Mouse (Mus musculus): ENCODE data around the gene Lrrc8d.

Gene Lrrc8d

DNA sequence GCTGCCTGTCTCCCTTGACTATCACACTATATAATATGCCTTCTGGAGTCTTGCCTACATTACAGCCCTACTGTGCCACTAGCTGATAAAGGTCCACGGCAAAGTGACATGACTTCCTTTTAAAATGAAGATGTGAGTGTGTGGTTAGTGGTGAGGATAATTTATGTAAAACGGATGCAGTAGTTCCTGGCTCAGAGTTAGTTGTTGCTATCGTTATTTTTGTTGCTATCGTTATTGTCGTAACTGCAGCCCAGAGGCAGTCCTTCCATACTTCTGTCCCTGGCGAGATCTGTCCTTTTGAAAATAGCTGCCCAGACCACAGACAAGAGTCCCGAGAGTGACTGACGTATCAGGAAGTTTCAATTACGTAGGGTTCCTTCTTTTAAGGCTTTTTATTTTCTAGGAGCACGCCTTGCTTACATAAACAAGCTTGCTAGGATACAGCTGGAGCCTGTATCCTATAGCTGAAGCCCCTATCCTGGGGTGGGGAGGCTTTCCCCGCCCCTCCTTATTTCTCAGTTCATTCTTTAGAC is 18.4 kb downstream of the Lrrc8d start:
- DNase-seq, result no peak

DNA sequence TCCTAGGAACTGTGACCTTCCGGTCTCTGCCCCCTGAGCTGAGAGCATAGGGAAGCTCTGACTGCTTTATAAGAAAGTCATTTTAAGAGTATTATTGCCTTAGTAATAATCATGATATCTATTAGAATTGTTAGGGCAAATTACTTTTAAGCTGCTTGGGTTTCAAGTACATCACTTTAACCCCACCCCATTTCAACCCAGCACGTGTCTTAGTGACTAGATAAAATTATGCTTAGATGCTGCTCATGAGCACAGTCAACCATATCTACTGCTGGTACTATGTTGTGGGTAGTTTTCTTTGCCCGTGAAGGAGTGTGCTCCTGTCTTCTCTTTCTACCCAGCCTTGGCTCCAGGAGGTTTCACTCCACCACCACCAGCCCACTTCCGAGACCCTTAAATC is 21.5 kb downstream of the Lrrc8d start:
- no peak for DNase-seq

DNA sequence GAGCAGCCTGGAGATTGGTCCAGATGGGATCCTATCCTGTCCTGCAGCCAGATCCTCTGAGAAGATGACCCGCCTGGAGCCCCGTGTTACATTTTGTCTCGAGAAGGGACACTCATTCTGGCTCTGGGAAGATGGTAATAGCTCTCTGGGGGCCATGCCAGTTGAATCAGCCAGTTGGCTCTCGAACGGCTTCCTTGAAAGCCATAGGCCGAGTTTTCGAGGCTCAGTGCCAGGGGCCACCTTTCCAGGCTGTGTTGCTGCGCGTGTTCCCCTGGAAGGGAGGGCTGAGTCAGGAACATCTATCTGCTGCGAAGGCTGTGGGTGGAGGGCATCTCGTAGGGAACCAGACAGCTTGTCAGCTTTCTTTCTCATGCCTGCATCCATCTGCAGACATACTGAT is 23.0 kb downstream of the Lrrc8d start:
- no peak for DNase-seq

DNA sequence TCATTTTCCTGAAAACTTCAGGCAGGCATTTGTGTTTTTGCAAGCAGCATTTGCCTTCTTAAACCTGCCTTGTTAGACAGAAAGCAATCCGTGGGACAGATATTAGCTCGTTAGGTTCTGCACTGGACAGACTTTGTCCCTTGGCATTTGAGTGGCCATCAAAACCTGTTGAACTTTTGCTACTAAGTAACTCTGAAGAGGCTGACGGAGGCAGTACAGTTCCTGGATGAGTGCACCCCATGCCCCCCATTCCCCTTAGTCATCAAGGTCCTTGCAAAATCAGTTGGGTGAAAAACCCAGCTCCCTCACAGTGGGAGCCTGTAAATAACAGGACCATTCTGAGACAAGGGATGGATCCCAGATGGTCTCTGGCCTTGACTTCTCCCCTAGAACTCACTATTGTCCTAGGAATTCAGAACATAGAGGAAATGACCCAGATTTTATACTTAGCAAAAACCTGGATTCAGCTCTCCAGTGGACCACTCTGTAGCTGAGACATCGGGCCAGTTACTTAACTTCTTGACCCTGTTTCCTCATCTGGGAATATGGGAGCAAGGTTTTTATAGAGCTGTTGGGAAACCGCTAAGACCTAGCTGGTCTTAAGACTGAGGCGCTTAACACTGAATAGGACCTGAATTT is 30.5 kb downstream of the Lrrc8d start:
- no peak for DNase-seq

DNA sequence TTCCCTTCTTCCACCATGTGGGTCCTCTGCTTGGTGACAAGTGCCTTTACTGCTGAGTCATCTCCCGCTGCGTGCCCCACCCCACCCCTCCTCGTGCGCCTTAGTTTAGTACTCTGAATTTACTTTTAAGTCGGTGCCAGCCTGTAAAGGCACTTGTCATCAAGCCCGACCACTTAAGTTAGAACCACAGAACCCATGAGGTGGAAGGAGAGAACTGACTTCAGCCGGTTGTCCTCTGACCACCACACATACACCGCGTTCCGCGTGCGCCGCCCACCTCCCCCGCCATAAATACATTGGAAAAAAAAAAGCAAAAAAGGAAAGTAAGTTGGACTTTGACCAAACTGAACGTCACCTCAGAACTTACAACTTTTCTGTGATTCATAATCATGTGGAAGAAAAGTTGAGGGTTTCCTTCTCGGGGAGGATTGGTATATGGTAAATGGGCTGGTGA is 31.4 kb downstream of the Lrrc8d start:
- no peak for DNase-seq

DNA sequence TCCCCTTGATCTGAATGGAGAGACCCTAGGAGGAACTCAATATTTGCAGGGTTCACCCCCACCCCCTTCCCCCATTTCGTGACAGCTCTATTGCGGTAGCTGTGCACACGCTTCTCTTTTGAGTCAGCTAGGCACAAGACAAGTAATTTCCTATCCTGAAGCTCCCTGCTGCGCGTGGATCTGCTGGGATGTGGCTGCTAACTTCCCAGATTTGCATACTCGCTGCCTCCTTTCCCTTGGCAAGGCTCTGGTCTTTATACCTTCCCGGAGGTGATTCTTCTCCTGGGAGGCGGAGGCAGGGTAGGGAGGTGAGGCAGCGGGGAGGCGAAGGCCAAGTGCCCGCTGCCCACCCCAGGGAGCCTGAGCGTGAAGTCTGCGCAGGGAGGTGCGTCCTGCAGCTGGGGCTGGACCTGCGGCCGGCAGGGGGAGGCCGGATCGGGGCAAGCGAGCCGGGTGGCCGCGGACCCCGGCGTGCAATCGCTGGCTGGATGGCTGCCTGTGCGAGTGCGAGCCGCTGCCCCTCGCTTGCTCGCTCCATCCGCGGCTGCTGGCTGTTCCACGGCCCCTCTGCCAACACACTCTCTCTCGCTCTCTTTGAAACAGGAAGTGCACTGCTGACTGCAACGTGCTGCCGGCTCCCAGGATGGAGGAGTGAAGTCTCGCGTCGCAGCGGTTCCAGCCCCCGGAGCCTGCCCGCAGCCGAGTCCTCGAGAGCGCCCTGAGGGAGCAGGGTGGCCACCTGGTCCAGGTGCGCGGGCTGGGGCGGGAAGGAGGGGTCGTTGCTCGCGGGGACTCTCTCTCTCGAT is 32.1 kb downstream of the Lrrc8d start:
- peak; percentile 60 to 62 for DNase-seq

DNA sequence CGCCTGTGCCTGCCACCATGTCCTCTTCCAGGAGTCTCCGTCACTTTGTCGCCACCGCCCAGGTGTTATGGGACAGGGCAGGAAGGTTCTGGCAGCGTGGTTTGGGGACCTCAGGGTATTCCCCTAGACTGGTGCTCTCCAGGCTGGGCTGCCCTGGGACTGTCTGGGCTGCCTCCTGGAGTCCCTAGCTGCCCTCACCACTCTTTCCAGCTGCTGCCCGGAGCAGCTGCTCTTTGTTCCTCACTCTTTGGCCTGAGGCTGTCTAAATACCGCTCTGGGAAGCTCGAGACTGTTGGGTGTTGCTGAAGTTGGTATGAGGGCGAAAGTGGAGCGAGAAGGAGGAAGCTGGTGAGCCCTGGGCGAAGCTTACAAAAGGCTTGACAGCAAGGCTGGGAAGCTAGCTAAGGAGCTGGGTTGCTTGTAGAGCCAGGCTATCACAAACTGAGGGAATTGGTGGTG is 32.7 kb downstream of the Lrrc8d start:
- DNase-seq, result no peak

DNA sequence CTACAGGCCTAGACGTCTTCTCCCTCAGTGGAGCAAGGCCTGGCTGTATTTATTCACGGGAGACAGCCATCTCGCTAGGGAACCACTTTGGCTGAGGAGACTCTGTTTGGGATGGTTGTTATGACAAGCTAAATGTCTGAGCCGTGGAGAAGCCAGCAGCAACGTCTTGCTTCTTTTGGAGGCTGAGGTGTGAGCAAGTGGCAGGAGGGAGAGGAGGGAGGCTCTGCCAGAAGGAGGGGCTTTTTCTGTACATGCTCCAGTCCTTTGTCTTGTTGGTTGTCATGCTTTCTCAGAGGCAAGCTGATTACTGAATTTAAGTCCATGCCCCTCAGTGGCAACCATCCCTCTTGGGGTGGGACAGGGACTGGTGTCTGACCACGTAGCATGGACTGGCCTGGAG is 33.5 kb downstream of the Lrrc8d start:
- DNase-seq, result no peak

DNA sequence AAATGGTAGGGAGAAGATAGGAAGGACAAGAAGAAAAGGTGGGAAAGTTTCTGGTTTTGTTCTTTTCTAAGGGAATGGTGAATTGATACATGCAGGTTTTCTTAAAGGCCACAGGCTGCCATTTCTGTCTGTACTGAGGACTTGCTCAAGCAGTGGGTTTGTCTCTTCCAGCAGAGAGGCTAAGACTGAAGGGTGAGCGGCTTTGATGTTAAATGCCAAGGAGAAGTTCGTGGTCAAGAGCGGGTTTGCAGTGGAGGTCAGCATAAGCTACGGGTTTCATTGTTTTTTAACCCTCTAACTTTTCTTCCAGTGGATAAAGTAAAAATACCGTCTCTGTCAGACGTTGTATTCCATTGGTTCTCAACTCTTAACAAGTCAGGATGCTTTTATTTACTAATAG is 36.6 kb downstream of the Lrrc8d start:
- DNase-seq, result no peak

DNA sequence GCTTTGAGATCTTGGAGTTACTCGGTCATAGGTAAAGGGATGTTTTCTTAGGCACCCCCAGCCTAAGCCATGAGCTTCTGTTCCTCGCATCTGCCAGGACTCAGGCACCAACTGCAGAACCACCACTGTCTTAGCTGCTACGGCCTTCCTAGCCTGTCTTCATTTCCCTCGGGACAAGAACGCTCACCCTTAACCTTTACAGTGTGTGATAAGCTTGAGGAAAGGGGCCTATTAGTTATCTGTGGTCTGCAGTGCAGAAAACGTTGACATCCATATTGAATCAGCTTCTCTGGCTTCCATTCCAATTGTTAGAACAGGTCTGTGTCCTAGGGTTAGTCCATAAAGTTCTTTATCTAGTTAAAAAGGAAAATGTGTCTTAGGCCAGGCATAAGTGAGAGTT is 37.4 kb downstream of the Lrrc8d start:
- DNase-seq, result no peak

DNA sequence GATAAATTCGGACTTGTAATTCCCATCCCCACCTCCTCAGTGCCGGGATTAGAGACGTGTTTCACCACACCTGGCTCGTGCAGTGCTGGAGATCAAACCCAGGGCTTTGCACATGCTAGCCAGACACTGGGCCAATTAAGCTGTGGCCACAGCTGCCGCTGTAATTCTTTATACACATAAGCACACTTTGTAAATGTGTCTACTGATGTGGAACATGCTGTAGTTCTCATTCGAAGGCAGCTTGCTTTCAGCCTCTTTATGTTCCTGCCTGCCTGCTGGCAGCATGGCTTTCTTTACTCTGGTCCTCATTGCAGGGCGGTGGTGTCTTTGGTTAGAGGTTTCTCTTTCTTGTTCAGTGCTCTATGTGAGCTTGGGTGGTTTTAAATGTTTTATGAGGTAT is 40.7 kb downstream of the Lrrc8d start:
- no peak for DNase-seq

DNA sequence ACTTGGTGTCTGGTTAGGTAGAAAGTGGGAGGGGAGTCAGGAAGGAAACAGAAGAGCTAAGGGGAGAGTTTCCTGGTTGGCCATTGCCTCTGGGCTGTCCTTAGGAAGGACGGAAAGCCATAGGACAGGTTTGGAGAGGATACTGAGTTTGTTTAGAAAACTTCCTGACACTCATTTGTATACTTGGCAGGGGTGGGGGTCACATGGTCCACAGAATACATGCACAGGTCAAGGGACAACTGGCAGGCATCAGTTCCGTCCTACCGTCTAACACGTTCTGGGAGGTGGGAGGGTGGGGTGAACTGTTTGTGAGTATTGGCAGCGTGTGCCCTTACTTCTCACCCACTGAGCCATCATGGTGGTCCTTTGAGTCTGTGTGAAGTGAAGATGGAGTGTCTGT is 42.9 kb downstream of the Lrrc8d start:
- DNase-seq, result no peak

DNA sequence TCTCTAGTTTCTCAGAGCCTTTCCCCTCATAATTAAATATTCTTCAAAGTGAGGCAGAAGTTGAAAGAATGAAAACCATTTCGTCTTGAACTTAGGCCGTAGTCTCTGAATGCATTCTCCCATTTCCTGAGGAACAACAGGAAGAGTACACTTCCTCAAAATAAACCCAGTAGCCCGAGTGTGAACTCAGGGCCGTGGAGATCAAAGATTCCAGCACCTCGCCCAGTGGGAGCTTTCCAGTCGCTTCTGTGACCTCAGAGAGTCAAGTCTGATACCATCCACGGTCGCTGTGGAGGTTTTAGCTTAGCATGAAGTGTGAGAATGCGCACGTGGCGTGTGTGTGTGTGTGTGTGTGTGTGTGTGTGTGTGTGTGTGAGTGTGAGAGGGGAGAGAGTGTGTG is 45.6 kb downstream of the Lrrc8d start:
- DNase-seq, result no peak

DNA sequence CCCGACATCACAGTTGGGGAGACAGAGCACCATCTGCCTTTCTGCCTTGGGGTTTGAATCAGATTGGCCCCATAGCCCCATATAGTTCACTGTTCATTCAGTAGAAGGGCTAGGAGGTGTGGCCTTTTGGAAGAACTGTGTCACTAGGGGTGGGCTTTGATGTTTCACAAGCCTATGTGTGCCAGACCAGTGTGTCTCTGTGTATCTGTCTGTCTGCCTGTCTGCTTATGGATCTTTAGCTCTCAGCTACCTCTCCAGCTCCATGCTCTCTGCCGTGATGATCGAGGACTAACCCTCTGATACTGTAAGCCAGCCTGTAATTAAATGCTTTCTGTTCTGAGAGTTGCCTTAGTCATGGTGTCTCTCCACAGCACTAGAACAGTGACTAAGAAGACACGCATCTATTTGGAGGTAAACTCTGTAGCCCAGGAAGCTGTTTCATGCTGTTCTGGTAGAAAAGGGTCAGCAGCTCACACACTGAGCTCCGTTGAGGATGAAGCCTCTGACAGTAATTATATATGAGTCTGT is 46.2 kb downstream of the Lrrc8d start:
- no peak for DNase-seq

DNA sequence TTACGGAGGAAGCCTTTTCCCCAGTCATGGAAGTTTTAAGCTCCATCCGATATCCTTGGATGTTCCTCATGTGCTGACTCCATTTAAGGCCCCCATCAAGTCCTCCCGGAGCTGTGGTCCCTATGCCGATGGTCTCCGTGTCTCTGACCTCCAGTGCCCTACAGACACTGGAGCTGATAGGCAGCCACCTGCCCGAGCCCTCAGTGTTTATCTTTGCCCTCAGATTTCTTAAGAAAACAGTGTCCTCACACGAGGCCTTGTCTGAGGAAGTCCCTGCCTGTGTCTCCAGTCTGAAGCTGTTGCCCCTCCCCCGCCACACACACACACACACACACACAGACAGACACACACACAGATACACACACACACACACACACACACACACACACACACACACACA is 55.0 kb downstream of the Lrrc8d start:
- no peak for DNase-seq

DNA sequence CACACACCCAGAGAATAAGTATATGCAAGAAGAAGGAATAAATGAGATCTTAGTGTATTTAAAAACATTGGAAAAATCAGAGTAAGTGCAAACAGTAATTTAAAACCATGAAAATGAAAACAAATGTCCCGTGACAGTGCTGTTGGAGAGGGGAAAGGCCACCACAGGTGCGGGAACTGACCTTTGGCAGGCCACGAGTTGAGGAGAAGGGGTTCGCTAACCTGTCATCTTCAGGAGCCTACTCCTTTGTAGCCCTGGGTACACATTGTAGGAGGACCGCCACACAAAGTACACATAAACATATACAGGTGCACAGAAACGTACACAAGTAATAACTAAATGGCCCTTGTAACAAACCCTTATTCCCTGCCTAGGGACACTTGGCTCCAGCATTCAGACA is 55.7 kb downstream of the Lrrc8d start:
- no peak for DNase-seq

DNA sequence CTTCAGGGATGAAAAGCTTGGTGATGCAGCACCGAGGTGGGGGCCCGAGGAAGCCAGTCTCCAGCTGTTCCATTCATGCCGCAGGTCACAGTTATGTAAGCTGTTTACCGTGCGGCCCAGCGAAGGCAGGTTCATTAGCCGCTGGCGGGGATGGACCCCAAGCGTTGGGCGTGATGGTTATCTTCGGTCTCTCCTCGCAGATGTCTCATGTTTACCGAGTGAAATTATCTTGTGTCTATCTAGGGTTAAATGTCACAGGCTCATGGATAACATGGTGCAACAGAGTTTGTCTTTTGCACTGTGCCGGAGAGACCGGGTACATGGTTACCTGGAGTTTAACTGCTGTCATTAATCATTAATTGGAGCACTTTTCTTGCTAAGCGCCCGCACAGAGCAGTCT is 58.2 kb downstream of the Lrrc8d start:
- DNase-seq, result no peak

DNA sequence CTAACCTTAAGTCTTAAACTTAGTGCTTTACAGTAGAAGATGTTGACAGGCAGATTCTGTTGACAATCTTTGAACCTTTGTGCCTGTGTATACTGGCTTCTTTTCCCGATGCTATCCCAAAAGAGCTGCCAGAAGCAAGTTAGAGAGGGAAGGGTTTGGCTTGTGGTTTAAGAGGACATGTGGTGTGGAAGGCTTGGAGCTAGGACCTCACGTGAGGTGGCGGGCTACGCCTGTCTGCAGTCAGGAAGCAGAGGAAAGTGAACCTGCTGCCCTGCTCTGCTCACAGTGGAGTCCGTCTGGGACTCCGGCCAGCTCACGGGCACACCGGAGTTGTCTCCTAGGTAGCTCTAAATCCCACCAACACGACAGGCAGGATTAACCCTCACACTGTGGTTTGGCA is 59.1 kb downstream of the Lrrc8d start:
- DNase-seq, result no peak

DNA sequence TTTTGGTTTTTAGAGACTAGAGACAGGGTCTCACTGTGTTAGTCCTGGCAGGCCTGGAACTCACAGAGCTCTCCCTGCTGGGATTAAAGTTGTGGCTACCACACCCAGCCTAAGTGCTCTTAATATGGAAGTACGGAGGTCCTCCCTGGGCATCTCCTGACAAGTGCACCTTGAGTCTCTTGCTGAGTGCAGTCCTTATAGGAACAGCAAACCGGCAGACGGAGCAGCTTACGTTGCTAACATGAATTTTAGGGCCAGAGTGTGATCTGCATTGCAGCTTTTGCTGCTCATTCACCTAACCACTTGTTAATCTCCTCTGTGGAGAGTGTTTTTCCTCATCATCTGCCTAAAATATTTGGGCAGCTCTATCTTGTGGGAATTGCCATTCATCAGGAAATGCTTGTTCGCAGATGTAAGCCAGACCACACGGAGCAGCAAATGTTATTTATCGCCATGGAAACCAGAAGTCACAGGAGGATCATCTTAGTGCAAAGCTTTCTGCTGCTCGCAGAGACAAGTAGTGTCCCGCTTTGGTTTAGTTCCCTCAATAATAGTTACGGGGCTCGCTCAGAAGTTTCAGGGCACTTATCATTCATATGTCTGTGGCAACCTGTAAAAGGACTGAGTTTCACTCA is 62.2 kb downstream of the Lrrc8d start:
- no peak for DNase-seq

DNA sequence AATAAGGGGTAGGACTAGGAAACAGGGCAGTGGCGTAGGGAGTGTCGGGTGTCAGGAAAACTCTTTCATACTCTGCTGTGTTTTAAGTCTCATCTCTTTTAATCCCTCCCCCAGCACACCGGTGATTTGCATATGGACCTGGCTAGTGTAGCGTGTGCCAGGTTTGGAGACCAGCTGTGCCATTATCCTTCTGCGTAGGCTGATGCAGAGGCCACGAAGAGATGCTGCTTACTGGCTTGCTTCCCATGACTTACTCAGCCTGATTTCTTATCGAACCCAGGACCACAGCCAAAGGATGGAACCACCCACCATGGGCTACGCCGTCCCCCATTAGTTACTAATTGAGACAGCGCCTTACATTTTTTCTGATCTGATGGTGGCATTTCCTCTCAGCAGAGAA is 64.6 kb downstream of the Lrrc8d start:
- no peak for DNase-seq

DNA sequence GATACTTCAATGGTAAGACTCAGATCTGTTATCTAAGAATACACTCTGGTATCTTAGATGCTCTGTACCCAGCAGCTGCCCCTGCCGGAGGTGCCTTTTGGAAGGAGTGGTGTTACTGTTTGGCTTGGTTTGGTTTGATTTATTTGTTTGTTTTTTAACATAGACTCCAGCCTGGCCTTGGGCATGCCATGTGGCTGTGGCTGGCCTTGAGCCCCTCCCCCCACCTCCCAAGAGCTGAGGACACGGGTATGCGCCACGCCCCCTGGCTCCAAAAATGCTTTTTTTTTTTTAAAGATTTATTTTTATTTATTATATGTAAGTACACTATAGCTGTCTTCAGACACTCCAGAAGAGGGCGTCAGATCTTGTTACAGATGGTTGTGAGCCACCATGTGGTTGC is 65.6 kb downstream of the Lrrc8d start:
- DNase-seq, result no peak

DNA sequence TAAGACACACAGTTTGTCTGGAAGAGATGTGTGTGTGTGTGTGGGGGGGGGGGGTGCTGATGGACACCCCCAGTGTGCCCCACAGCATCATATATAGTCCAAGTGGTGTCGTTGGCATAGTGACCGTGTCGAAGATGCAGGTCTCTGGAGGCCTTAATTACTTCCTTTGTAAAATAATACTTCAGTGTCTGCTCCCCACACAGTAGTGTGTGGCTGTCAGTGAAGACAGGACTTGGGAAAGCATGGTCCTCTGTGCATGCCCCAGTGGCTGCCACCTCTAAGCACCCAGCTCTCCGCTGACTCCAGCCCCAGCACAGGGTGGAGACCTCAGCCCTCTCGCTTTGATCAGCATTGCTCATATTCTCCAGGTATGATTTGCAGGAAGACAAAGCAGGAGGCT is 76.6 kb downstream of the Lrrc8d start:
- no peak for DNase-seq

DNA sequence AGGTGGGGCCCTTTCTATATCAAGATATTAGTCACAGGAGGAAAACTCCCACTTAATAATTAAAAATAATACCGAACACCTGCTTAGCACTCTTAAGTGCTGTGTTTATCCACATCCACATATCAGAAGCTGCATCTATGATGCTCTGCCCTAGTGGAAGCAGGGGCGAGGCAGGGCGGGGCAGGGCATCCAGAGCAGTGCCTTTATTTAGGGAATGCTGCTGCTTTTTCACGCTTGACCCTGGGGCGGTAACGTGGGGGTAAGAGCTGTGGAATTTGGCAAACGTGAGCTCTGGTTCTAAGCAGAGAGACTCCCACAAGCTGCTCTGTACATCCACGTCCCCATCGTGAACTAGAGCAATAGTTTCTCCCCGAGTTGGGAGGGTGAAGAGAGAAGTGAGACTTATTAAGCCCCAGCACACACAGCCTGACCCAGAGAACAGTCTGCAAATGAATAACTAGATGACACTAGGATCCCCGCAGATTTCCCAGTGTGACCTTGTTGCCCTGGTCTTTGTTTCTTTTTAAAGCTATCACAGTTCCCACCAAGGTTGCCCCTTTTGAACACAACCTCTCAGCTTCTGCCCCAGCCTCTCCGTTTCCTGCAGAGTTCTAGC is 77.3 kb downstream of the Lrrc8d start:
- no peak for DNase-seq
